Mouse (Mus musculus) midbrain, embryonic 11.5 days (tissue): ENCODE results near the gene Gm11444. TPM values are rescaled to one million over a fixed set of nuclear protein-coding genes. Genes with fewer than 3 reads are reported as not detected.

Experiments used
- ATAC-seq: fragments of 200-750 bp; cut with Nextera tagmentation; 2 replicates; pipeline ENCODE4 v1.8.0; 2017; ENCODE audit warnings: moderate TSS enrichment, moderate library complexity; ENCODE audit not compliant: low FRiP score
- DNase-seq: peaks from one replicate; pipeline ENCODE4 v3.0.0; 2015; ENCODE audit warnings: low spot score; ENCODE audit errors: missing footprints
- H3K27ac ChIP-seq: fragments of 300-500 bp; sonication (generic); 2 replicates; pipeline ENCODE4 v1.5.1; 2014; ENCODE audit warnings: low read depth, low read length
- H3K27me3 ChIP-seq: fragments of 300-500 bp; sonication (generic); 2 replicates; pipeline ENCODE4 v1.6.1; 2014; ENCODE audit warnings: mild to moderate bottlenecking, low read length, moderate library complexity, mixed read lengths; ENCODE audit not compliant: control insufficient read depth, insufficient read depth
- H3K36me3 ChIP-seq: fragments of 300-500 bp; sonication (generic); 2 replicates; pipeline ENCODE4 v1.6.1; 2014; ENCODE audit warnings: mild to moderate bottlenecking, low read length, moderate library complexity, mixed read lengths; ENCODE audit not compliant: control insufficient read depth, insufficient read depth
- H3K4me1 ChIP-seq: fragments of 300-500 bp; sonication (generic); 2 replicates; pipeline ENCODE4 v1.6.1; 2014; ENCODE audit warnings: low read length; ENCODE audit not compliant: control insufficient read depth, insufficient read depth
- H3K4me2 ChIP-seq: fragments of 300-500 bp; sonication (generic); 2 replicates; pipeline ENCODE4 v1.6.1; 2014; ENCODE audit warnings: mild to moderate bottlenecking, moderate library complexity
- H3K4me3 ChIP-seq: fragments of 300-500 bp; sonication (generic); 2 replicates; pipeline ENCODE4 v1.5.1; 2014; ENCODE audit warnings: low read depth, low read length
- H3K9ac ChIP-seq: fragments of 300-500 bp; sonication (generic); 2 replicates; pipeline ENCODE4 v1.6.1; 2014; ENCODE audit warnings: low read length
- H3K9me3 ChIP-seq: fragments of 300-500 bp; sonication (generic); 2 replicates; pipeline ENCODE4 v1.6.1; 2016; ENCODE audit warnings: low read length; ENCODE audit not compliant: control insufficient read depth
- WGBS: fragments of 180-500 bp; shearing (Covaris S2); extraction: QIAGEN DNeasy Blood & Tissue Kit; methylation state at CpG from one replicate; pipeline ENCODE4 v1.1.7; 2014; 5-methylcytosine and 5-hydroxymethylcytosine counted together
- polyA plus RNA-seq: library from polyadenylated mRNA; unstranded; fragments of >200 nt; fragmentation: Nextera tagmentation; extraction: Ambion mirVana; gene quantifications from 2 replicates; pipeline ENCODE4 v1.2.1, GENCODE M21; 2014

Gene Gm11444
- polyA plus RNA-seq, 1 experiment from 2014 or later: not detected

- peaks cover 93% of the 10 kb centered on the region for H3K27me3 ChIP-seq
- H3K4me3 ChIP-seq: no peak overlapping the region
- ATAC-seq (no peak), DNase-seq (peak; percentile 96)
- no peak overlapping the region for H3K4me2 ChIP-seq
- no peak overlapping the region for H3K27ac ChIP-seq
- H3K9me3 ChIP-seq: no peaks in the 10 kb centered on the region
- no peak overlapping the region for H3K9ac ChIP-seq
- no peaks in the 10 kb centered on the region for H3K36me3 ChIP-seq
- H3K4me1 ChIP-seq: peaks cover 23% of the 10 kb centered on the region
- WGBS: 1% methylated on average over 13 of the region's 13 CpGs
Measured at GRCm38 (mm10) chr11:85890563-85890845, 40.4 kb upstream of the Gm11444 start.

GRCm38 (mm10) chr11:85889730-85890562 is 39.8 kb upstream of the Gm11444 start:
- Histone ChIP-seq H3K36me3 (no peaks in the 10 kb centered on the region), H3K27ac (no peak overlapping the region), H3K9ac (no peak overlapping the region), H3K4me2 (no peak overlapping the region), H3K27me3 (peaks cover 93% of the 10 kb centered on the region), H3K4me1 (peaks cover 19% of the 10 kb centered on the region), H3K9me3 (no peaks in the 10 kb centered on the region), H3K4me3 (no peak overlapping the region; the same call in 1 of the 2 replicates)
- ATAC-seq (no peak), DNase-seq (peak; percentile 94)
- 1% methylated on average over 47 of the region's 47 CpGs for WGBS

GRCm38 (mm10) chr11:85889056-85889729 is 39.1 kb upstream of the Gm11444 start:
- Histone ChIP-seq H3K9me3 (no peaks in the 10 kb centered on the region), H3K4me2 (no peak overlapping the region), H3K4me3 (no peak overlapping the region), H3K27ac (no peak overlapping the region), H3K9ac (no peak overlapping the region), H3K4me1 (peaks cover 15% of the 10 kb centered on the region), H3K27me3 (peaks cover 93% of the 10 kb centered on the region), H3K36me3 (no peaks in the 10 kb centered on the region)
- no peak for ATAC-seq
- DNase-seq: peak; percentile 95
- WGBS: 6% methylated on average over 8 of the region's 8 CpGs

- Histone ChIP-seq H3K4me3 (no peak overlapping the region), H3K4me1 (peaks cover 15% of the 10 kb centered on the region), H3K4me2 (no peak overlapping the region), H3K27ac (no peak overlapping the region), H3K9me3 (no peaks in the 10 kb centered on the region), H3K9ac (no peak overlapping the region), H3K27me3 (peaks cover 88% of the 10 kb centered on the region), H3K36me3 (no peaks in the 10 kb centered on the region)
- DNase-seq (peak; percentile 96), ATAC-seq (no peak; the same call in 1 of the 2 replicates)
- 1% methylated on average over 26 of the region's 26 CpGs for WGBS
Measured at GRCm38 (mm10) chr11:85888451-85888961, 38.4 kb upstream of the Gm11444 start.

- WGBS: 2% methylated on average over 17 of the region's 17 CpGs
- H3K27ac ChIP-seq: no peak overlapping the region
- no peaks in the 10 kb centered on the region for H3K9me3 ChIP-seq
- H3K4me2 ChIP-seq: no peak overlapping the region
- ATAC-seq (no peak), DNase-seq (peak; percentile 95)
- peaks cover 82% of the 10 kb centered on the region for H3K27me3 ChIP-seq
- H3K9ac ChIP-seq: no peak overlapping the region
- H3K4me3 ChIP-seq: no peak overlapping the region
- peaks cover 15% of the 10 kb centered on the region for H3K4me1 ChIP-seq
- no peaks in the 10 kb centered on the region for H3K36me3 ChIP-seq
Measured at GRCm38 (mm10) chr11:85887801-85888450, 37.8 kb upstream of the Gm11444 start.

GRCm38 (mm10) chr11:85887273-85887672 is 37.1 kb upstream of the Gm11444 start:
- no peak overlapping the region for H3K4me2 ChIP-seq
- no peak overlapping the region for H3K4me3 ChIP-seq
- peaks cover 76% of the 10 kb centered on the region for H3K27me3 ChIP-seq
- no peaks in the 10 kb centered on the region for H3K36me3 ChIP-seq
- peaks cover 15% of the 10 kb centered on the region for H3K4me1 ChIP-seq
- WGBS: 19% methylated on average over 6 of the region's 6 CpGs
- no peak overlapping the region for H3K27ac ChIP-seq
- H3K9me3 ChIP-seq: no peaks in the 10 kb centered on the region
- ATAC-seq (no peak), DNase-seq (peak; percentile 94)
- no peak overlapping the region for H3K9ac ChIP-seq

- WGBS: under 1% methylated on average over 22 of the region's 22 CpGs
- H3K4me3 ChIP-seq: 0 out of 2 replicates have a peak overlapping the region, but pooled peaks have one; percentile 1
- H3K9me3 ChIP-seq: no peaks in the 10 kb centered on the region
- peak overlapping the region; percentile 14; the same call in 1 of the 2 replicates for H3K4me2 ChIP-seq
- no peak overlapping the region for H3K9ac ChIP-seq
- peaks cover 67% of the 10 kb centered on the region for H3K27me3 ChIP-seq
- ATAC-seq (0 out of 2 replicates have a peak, but pooled peaks have one; percentile 16), DNase-seq (peak; percentile 95)
- no peak overlapping the region for H3K27ac ChIP-seq
- H3K36me3 ChIP-seq: no peaks in the 10 kb centered on the region
- peaks cover 15% of the 10 kb centered on the region for H3K4me1 ChIP-seq
Measured at GRCm38 (mm10) chr11:85886429-85886785, 36.3 kb upstream of the Gm11444 start.

GRCm38 (mm10) chr11:85885665-85886428 is 35.7 kb upstream of the Gm11444 start, which contains the start of gene Tbx4:
Tbx4 (plus strand) TSS chr11:85886422.
- H3K4me2 ChIP-seq: peak within 1 kb of the TSS; percentile 14; the same call in 1 of the 2 replicates
- H3K27ac ChIP-seq: no peak within 1 kb of the TSS
- ATAC-seq (peak; percentile 14; the same call in 1 of the 2 replicates), DNase-seq (peak; percentile 93)
- no peaks in the 10 kb centered on the region for H3K36me3 ChIP-seq
- peaks cover 11% of the 10 kb centered on the region; the same call in 1 of the 2 replicates for H3K4me1 ChIP-seq
- H3K4me3 ChIP-seq: 0 out of 2 replicates have a peak within 1 kb of the TSS, but pooled peaks have one; percentile 1
- 9% methylated on average over 22 of the region's 28 CpGs for WGBS
- H3K9ac ChIP-seq: no peak within 1 kb of the TSS
- H3K27me3 ChIP-seq: peaks cover 61% of the 10 kb centered on the region
- no peaks in the 10 kb centered on the region for H3K9me3 ChIP-seq
